Mouse (Mus musculus): ENCODE measurements around the gene Arntl2. TPM values are rescaled to one million over a fixed set of nuclear protein-coding genes. Genes with fewer than 3 reads are reported as not detected.

Gene Arntl2
- polyA plus RNA-seq, 1 experiment from 2014 or later: 2.2 TPM

DNA sequence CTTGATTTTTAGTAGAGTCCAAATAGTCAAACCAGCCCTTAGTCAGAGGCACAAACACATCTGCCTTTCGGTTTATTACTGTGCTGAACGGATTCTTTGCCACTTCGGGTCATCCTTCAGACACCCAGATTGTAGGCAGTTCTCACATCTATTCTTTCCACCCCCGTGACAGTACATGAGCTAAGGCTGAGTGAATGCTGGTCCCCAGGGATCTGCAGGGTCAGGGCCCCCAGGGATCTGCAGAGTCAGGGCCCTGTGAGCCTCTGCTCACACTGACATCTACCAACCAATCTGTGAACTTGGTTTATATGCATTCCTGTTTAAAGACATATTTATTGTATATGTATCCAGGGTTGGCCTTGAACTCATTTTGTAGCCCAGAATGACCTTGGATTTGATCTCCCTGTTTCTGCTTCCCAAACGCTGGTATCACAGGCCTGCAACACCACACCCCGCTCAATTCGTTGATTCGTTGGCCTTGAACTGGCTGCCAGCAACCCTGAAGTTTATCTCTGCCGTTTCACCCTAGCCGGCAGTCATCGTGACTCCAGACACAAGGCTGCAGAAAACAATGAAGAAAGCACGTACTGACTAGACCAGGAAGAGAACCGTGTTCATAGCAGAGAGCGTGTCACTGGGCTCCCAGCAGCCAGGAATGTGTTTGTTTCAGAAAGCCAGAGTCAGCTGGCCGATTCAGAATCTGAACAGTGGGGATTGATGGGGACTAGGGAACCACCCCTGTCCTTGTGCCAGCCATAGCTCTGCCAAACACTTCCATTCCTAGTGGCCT, 50.3 kb downstream of the Arntl2 start:
- H3K27me3 ChIP-seq (replicated peaks; ENCODE audit: control insufficient read depth, insufficient read depth, low read length): no peaks in the 10 kb centered on the region
- no peak overlapping the region for H3K4me2 ChIP-seq (ENCODE audit: low read length)
- H3K27ac ChIP-seq (ENCODE audit: low read depth): no peak overlapping the region
- no peak for ATAC-seq (replicated peaks; ENCODE audit: low FRiP score, low TSS enrichment, low read depth)
- no peaks in the 10 kb centered on the region for H3K9me3 ChIP-seq (ENCODE audit: control insufficient read depth, low read length)
- 69% methylated on average over 15 of the region's 15 CpGs for WGBS
- H3K4me1 ChIP-seq (replicated peaks; ENCODE audit: control insufficient read depth, insufficient read depth, low read length): no peaks in the 10 kb centered on the region
- H3K4me3 ChIP-seq (ENCODE audit: low read depth, low read length): no peak overlapping the region
- DNase-seq (ENCODE audit: low spot score): no peak
- no peaks in the 10 kb centered on the region for H3K36me3 ChIP-seq (ENCODE audit: control insufficient read depth, insufficient read depth, low read length)
- H3K9ac ChIP-seq (ENCODE audit: low read length): no peak overlapping the region

DNA sequence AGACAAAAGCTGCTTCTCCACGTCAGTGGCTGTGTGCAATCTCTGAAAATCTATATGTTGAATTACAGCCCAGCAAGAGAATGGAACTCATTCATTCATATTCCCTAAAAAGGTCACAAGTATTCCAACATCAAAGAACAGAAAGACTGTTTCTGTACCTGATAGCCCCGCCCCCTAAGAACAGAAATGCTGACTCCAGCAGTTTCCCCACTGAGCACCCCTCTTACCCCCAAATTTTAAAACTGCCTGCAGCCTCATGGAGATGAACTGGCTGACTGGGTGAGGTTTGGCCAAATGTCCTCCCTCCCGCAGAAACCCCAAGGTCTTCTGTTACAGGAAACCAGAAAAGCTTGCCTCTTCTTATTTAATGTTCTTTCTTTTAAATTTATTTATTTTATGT, 51.5 kb downstream of the Arntl2 start:
- Histone ChIP-seq H3K4me2 (ENCODE audit: low read length) (no peak overlapping the region), H3K4me1 (replicated peaks; ENCODE audit: control insufficient read depth, insufficient read depth, low read length) (no peaks in the 10 kb centered on the region), H3K27me3 (replicated peaks; ENCODE audit: control insufficient read depth, insufficient read depth, low read length) (no peaks in the 10 kb centered on the region), H3K36me3 (ENCODE audit: control insufficient read depth, insufficient read depth, low read length) (no peaks in the 10 kb centered on the region), H3K27ac (ENCODE audit: low read depth) (no peak overlapping the region), H3K4me3 (ENCODE audit: low read depth, low read length) (no peak overlapping the region), H3K9ac (ENCODE audit: low read length) (no peak overlapping the region), H3K9me3 (ENCODE audit: control insufficient read depth, low read length) (no peaks in the 10 kb centered on the region)
- ATAC-seq (replicated peaks; ENCODE audit: low FRiP score, low TSS enrichment, low read depth) (no peak), DNase-seq (ENCODE audit: low spot score) (no peak)
- 87% methylated on average over 3 of the region's 3 CpGs for WGBS

DNA sequence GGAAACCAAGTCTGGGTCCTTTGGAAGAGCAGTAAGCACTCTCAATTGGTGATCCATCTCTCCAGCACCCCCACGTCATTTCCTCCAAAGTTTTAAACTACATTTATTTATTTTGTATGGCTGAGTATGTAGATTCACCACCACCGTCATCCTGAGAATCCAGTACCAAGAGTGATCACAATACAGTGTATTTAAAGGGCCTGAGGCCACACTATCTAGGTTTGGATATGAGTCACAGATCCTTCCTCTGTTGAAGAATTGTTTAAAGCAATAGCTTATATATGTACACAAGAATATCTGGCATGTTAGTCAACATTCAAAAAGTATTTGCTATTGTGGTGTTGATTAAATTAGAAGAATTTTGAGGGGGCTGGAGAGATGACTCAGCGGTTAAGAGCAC, 52.4 kb downstream of the Arntl2 start:
- H3K27ac ChIP-seq (ENCODE audit: low read depth): no peak overlapping the region
- no peaks in the 10 kb centered on the region for H3K36me3 ChIP-seq (ENCODE audit: control insufficient read depth, insufficient read depth, low read length)
- H3K4me1 ChIP-seq (replicated peaks; ENCODE audit: control insufficient read depth, insufficient read depth, low read length): no peaks in the 10 kb centered on the region
- H3K27me3 ChIP-seq (replicated peaks; ENCODE audit: control insufficient read depth, insufficient read depth, low read length): no peaks in the 10 kb centered on the region
- H3K4me3 ChIP-seq (ENCODE audit: low read depth, low read length): no peak overlapping the region
- no peaks in the 10 kb centered on the region for H3K9me3 ChIP-seq (ENCODE audit: control insufficient read depth, low read length)
- DNase-seq (ENCODE audit: low spot score): no peak
- no peak for ATAC-seq (replicated peaks; ENCODE audit: low FRiP score, low TSS enrichment, low read depth)
- WGBS: 75% methylated on average over 3 of the region's 3 CpGs
- no peak overlapping the region for H3K9ac ChIP-seq (ENCODE audit: low read length)
- H3K4me2 ChIP-seq (ENCODE audit: low read length): no peak overlapping the region

DNA sequence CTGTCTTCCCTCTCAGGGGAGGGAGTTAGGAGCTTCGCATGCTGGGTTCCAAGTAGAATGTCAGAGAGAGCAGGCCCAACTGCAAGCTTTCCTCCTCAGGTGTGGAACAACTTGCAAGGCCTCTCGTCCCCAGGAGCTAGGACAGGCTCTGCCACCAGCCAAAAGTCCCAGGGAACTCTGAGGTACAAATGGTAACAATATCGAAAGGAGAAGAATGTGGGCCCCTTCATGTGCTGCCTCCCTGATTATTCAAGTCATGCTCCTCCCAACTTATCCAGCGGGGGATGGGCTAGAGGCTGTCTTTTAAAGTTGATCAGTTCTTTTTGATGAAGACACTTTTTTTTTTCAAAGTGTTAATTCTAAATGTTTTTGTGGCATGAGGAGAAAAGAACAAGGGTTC, 54.2 kb downstream of the Arntl2 start, which contains the start of gene Smco2:
Gene Smco2 (plus strand): TSS at position 55 of the 400 bp plus-strand sequence.
- Histone ChIP-seq H3K4me1 (replicated peaks; ENCODE audit: control insufficient read depth, insufficient read depth, low read length) (no peaks in the 10 kb centered on the region), H3K27ac (ENCODE audit: low read depth) (no peak within 1 kb of the TSS), H3K27me3 (replicated peaks; ENCODE audit: control insufficient read depth, insufficient read depth, low read length) (no peaks in the 10 kb centered on the region), H3K9me3 (ENCODE audit: control insufficient read depth, low read length) (no peaks in the 10 kb centered on the region), H3K36me3 (ENCODE audit: control insufficient read depth, insufficient read depth, low read length) (no peaks in the 10 kb centered on the region), H3K9ac (ENCODE audit: low read length) (no peak within 1 kb of the TSS), H3K4me2 (ENCODE audit: low read length) (no peak within 1 kb of the TSS), H3K4me3 (ENCODE audit: low read depth, low read length) (no peak within 1 kb of the TSS)
- WGBS: 80% methylated on average over 4 of the region's 4 CpGs
- DNase-seq (ENCODE audit: low spot score) (no peak), ATAC-seq (replicated peaks; ENCODE audit: low FRiP score, low TSS enrichment, low read depth) (no peak)

DNA sequence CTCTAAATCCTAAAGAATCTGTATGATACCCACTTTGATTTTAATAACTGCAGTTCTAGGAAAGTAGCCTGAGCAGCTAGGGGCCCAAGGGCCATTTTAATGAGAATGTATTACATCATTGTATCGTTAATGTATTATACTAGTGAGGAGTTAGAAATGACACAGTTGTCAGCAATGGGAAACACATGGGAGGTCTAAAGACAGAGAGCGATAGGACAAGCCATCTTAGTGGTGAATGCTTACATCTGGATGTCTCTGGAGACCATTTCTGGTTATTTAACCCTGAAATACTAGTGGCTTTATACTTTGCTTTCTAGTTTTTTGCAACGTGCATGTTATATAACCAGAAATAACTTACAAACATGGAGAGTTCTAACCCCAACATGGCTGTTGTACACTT, 56.1 kb downstream of the Arntl2 start:
- H3K4me3 ChIP-seq (ENCODE audit: low read depth, low read length): no peak overlapping the region
- no peaks in the 10 kb centered on the region for H3K36me3 ChIP-seq (ENCODE audit: control insufficient read depth, insufficient read depth, low read length)
- WGBS: 76% methylated on average over 3 of the region's 3 CpGs
- ATAC-seq (replicated peaks; ENCODE audit: low FRiP score, low TSS enrichment, low read depth): no peak
- no peak overlapping the region for H3K9ac ChIP-seq (ENCODE audit: low read length)
- H3K27ac ChIP-seq (ENCODE audit: low read depth): no peak overlapping the region
- no peaks in the 10 kb centered on the region for H3K9me3 ChIP-seq (ENCODE audit: control insufficient read depth, low read length)
- no peaks in the 10 kb centered on the region for H3K27me3 ChIP-seq (replicated peaks; ENCODE audit: control insufficient read depth, insufficient read depth, low read length)
- no peaks in the 10 kb centered on the region for H3K4me1 ChIP-seq (replicated peaks; ENCODE audit: control insufficient read depth, insufficient read depth, low read length)
- DNase-seq (ENCODE audit: low spot score): no peak
- H3K4me2 ChIP-seq (ENCODE audit: low read length): no peak overlapping the region

DNA sequence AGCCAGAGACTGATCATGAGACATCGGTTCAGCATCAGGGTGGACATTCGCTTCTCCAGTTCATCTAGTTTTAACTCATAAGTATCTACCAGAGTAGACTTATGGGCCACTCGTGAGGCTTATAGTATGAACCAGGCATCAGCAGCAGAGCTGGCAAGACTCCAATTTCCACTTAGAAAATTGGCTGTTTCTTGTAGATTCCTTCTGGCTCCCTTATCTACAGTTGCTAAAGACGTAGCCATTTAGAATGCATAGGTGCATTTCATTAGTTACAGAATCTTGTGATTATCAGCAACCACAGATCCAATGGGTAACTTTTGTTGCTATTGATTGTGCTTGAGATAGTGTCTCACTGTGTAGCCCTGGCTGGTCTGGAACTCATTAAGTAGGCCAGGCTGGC, 56.9 kb downstream of the Arntl2 start:
- Histone ChIP-seq H3K27ac (ENCODE audit: low read depth) (no peak overlapping the region), H3K9me3 (ENCODE audit: control insufficient read depth, low read length) (no peaks in the 10 kb centered on the region), H3K4me1 (replicated peaks; ENCODE audit: control insufficient read depth, insufficient read depth, low read length) (no peaks in the 10 kb centered on the region), H3K4me3 (ENCODE audit: low read depth, low read length) (no peak overlapping the region), H3K36me3 (ENCODE audit: control insufficient read depth, insufficient read depth, low read length) (no peaks in the 10 kb centered on the region), H3K4me2 (ENCODE audit: low read length) (no peak overlapping the region), H3K27me3 (replicated peaks; ENCODE audit: control insufficient read depth, insufficient read depth, low read length) (no peaks in the 10 kb centered on the region), H3K9ac (ENCODE audit: low read length) (no peak overlapping the region)
- DNase-seq (ENCODE audit: low spot score): no peak
- WGBS: 61% methylated on average over 4 of the region's 4 CpGs
- no peak for ATAC-seq (replicated peaks; ENCODE audit: low FRiP score, low TSS enrichment, low read depth)

DNA sequence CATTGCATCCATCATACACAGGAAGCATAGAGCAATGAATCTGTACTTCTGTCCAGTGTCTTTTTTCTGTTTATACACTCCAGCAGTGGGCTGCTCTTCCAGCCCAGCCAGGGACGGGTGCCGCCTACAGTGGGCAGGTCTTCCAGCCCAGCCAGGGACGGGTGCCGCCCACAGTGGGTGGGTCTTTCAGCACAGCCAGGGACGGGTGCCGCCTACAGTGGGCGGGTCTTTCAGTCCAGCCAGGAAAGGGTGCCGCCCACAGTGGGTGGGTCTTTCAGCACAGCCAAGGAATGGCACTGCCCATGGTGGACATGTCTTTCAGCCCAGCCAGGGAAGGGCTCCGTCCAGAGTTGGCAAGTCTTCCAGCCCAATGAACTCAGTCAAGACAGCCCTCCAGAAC, 59.3 kb downstream of the Arntl2 start:
- H3K27ac ChIP-seq (ENCODE audit: low read depth): no peak overlapping the region
- no peak overlapping the region for H3K4me3 ChIP-seq (ENCODE audit: low read depth, low read length)
- no peaks in the 10 kb centered on the region for H3K27me3 ChIP-seq (replicated peaks; ENCODE audit: control insufficient read depth, insufficient read depth, low read length)
- 97% methylated on average over 9 of the region's 9 CpGs for WGBS
- H3K9me3 ChIP-seq (ENCODE audit: control insufficient read depth, low read length): no peaks in the 10 kb centered on the region
- H3K4me1 ChIP-seq (replicated peaks; ENCODE audit: control insufficient read depth, insufficient read depth, low read length): no peaks in the 10 kb centered on the region
- no peaks in the 10 kb centered on the region for H3K36me3 ChIP-seq (ENCODE audit: control insufficient read depth, insufficient read depth, low read length)
- no peak overlapping the region for H3K4me2 ChIP-seq (ENCODE audit: low read length)
- DNase-seq (ENCODE audit: low spot score): no peak
- H3K9ac ChIP-seq (ENCODE audit: low read length): no peak overlapping the region
- no peak; the same call in 1 of the 2 replicates for ATAC-seq (replicated peaks; ENCODE audit: low FRiP score, low TSS enrichment, low read depth)

DNA sequence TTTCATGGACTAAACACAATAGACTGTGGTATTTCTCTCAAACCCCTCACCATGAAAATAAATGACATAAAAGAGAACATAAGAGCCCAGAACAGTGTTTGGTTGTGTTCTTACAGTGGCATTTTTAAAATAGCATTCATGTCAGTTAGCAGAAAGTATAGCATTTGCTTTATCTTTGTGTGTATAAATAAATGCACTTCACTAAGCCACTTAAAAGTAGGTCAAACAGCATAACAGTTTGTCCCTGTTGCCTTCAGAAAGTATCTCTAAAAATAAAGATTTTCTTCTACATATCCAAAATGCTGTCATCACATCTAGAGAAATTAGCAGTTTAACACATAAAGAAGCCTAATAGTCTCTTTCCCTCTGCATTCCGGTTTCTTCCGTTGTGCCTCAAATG, 61.5 kb downstream of the Arntl2 start:
- Histone ChIP-seq H3K4me2 (ENCODE audit: low read length) (no peak overlapping the region), H3K4me1 (replicated peaks; ENCODE audit: control insufficient read depth, insufficient read depth, low read length) (no peaks in the 10 kb centered on the region), H3K27ac (ENCODE audit: low read depth) (no peak overlapping the region), H3K9me3 (ENCODE audit: control insufficient read depth, low read length) (no peaks in the 10 kb centered on the region), H3K9ac (ENCODE audit: low read length) (no peak overlapping the region), H3K36me3 (ENCODE audit: control insufficient read depth, insufficient read depth, low read length) (no peaks in the 10 kb centered on the region), H3K4me3 (ENCODE audit: low read depth, low read length) (no peak overlapping the region), H3K27me3 (replicated peaks; ENCODE audit: control insufficient read depth, insufficient read depth, low read length) (no peaks in the 10 kb centered on the region)
- ATAC-seq (replicated peaks; ENCODE audit: low FRiP score, low TSS enrichment, low read depth): no peak
- 90% methylated on average over 2 of the region's 2 CpGs for WGBS
- DNase-seq (ENCODE audit: low spot score): no peak

DNA sequence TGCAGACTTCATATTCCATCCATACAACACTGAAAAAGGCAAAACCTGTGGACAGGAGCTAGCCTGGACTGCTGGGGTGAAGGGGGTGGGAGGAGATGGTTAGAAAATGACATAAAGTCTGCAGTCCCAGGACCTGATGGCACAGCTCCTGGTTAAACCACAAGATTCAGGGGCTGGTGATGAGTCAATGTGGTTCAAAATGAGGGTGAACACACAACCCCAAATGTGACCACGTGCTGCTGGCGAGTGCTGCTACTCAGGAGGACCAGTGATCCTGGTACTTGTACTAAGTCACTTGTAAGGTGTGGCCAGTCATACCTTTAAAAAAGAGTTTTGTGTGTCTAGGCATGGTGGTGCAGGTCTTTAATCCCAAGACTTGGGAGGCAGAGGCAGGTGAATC, 67.3 kb downstream of the Arntl2 start:
- Histone ChIP-seq H3K4me1 (replicated peaks; ENCODE audit: control insufficient read depth, insufficient read depth, low read length) (no peaks in the 10 kb centered on the region), H3K36me3 (ENCODE audit: control insufficient read depth, insufficient read depth, low read length) (no peaks in the 10 kb centered on the region), H3K4me2 (ENCODE audit: low read length) (no peak overlapping the region), H3K27ac (ENCODE audit: low read depth) (no peak overlapping the region), H3K4me3 (ENCODE audit: low read depth, low read length) (no peak overlapping the region), H3K27me3 (replicated peaks; ENCODE audit: control insufficient read depth, insufficient read depth, low read length) (no peaks in the 10 kb centered on the region), H3K9ac (ENCODE audit: low read length) (no peak overlapping the region), H3K9me3 (ENCODE audit: control insufficient read depth, low read length) (no peaks in the 10 kb centered on the region)
- ATAC-seq (replicated peaks; ENCODE audit: low FRiP score, low TSS enrichment, low read depth) (no peak), DNase-seq (ENCODE audit: low spot score) (no peak)
- 88% methylated on average over 2 of the region's 2 CpGs for WGBS
